Mouse (Mus musculus): ENCODE results near the gene Bcl7a. TPM values are rescaled to one million over a fixed set of nuclear protein-coding genes. Genes with fewer than 3 reads are reported as not detected.

Bcl7a gene
- polyA plus RNA-seq, 1 experiment from 2014 or later: 45.7 TPM

- Histone ChIP-seq H3K9ac (replicated peaks) (no peak overlapping the region), H3K27ac (no peak overlapping the region), H3K4me1 (replicated peaks) (peaks cover 43% of the 10 kb centered on the region), H3K4me3 (replicated peaks) (no peak overlapping the region), H3K9me3 (no peaks in the 10 kb centered on the region), H3K27me3 (no peaks in the 10 kb centered on the region), H3K36me3 (no peaks in the 10 kb centered on the region), H3K4me2 (no peak overlapping the region)
- no peak for ATAC-seq (ENCODE audit: insufficient number of reproducible peaks, insufficient read depth, low FRiP score, low TSS enrichment, low read depth)
- WGBS: 42% methylated on average over 7 of the region's 7 CpGs
These were observed 33.4 kb upstream of the Bcl7a start for GRCm38 (mm10) chr5:123310221-123310620.

GRCm38 (mm10) chr5:123313058-123313630 is 30.5 kb upstream of the Bcl7a start:
- no peak overlapping the region for H3K4me3 ChIP-seq (replicated peaks)
- no peaks in the 10 kb centered on the region for H3K36me3 ChIP-seq
- H3K4me1 ChIP-seq (replicated peaks): peaks cover 48% of the 10 kb centered on the region
- H3K27me3 ChIP-seq: no peaks in the 10 kb centered on the region
- H3K9ac ChIP-seq (replicated peaks): no peak overlapping the region
- H3K4me2 ChIP-seq: no peak overlapping the region
- no peak overlapping the region for H3K27ac ChIP-seq
- 63% methylated on average over 12 of the region's 12 CpGs for WGBS
- H3K9me3 ChIP-seq: no peaks in the 10 kb centered on the region
- no peak for ATAC-seq (ENCODE audit: insufficient number of reproducible peaks, insufficient read depth, low FRiP score, low TSS enrichment, low read depth)

- no peaks in the 10 kb centered on the region for H3K27me3 ChIP-seq
- H3K36me3 ChIP-seq: no peaks in the 10 kb centered on the region
- H3K9me3 ChIP-seq: no peaks in the 10 kb centered on the region
- peaks cover 50% of the 10 kb centered on the region for H3K4me1 ChIP-seq (replicated peaks)
- H3K4me2 ChIP-seq: no peak overlapping the region
- H3K9ac ChIP-seq (replicated peaks): no peak overlapping the region
- WGBS: 57% methylated on average over 11 of the region's 11 CpGs
- 0 out of 2 replicates have a peak overlapping the region, but pooled peaks have one; percentile 12 for H3K27ac ChIP-seq
- no peak overlapping the region for H3K4me3 ChIP-seq (replicated peaks)
- ATAC-seq (ENCODE audit: insufficient number of reproducible peaks, insufficient read depth, low FRiP score, low TSS enrichment, low read depth): no peak
These were observed 29.7 kb upstream of the Bcl7a start for GRCm38 (mm10) chr5:123313851-123314380.

GRCm38 (mm10) chr5:123315219-123315866 is 28.3 kb upstream of the Bcl7a start:
- no peaks in the 10 kb centered on the region for H3K9me3 ChIP-seq
- peak overlapping the region; percentile 32; the same call in 1 of the 2 replicates for H3K4me2 ChIP-seq
- H3K27me3 ChIP-seq: no peaks in the 10 kb centered on the region
- no peaks in the 10 kb centered on the region for H3K36me3 ChIP-seq
- H3K9ac ChIP-seq (replicated peaks): no peak overlapping the region
- H3K4me1 ChIP-seq (replicated peaks): peaks cover 42% of the 10 kb centered on the region
- H3K27ac ChIP-seq: peak overlapping the region; percentile 56; the same call in 1 of the 2 replicates
- peak; percentile 52 for ATAC-seq (ENCODE audit: insufficient number of reproducible peaks, insufficient read depth, low FRiP score, low TSS enrichment, low read depth)
- 18% methylated on average over 10 of the region's 10 CpGs for WGBS
- H3K4me3 ChIP-seq (replicated peaks): no peak overlapping the region

- H3K4me3 ChIP-seq (replicated peaks): peak overlapping the region; percentile 22
- peak overlapping the region; percentile 48 for H3K4me2 ChIP-seq
- H3K36me3 ChIP-seq: no peaks in the 10 kb centered on the region
- H3K27ac ChIP-seq: peak overlapping the region; percentile 50
- no peaks in the 10 kb centered on the region for H3K9me3 ChIP-seq
- WGBS: 7% methylated on average over 6 of the region's 6 CpGs
- H3K4me1 ChIP-seq (replicated peaks): peaks cover 36% of the 10 kb centered on the region
- no peak overlapping the region; the same call in 1 of the 2 replicates for H3K9ac ChIP-seq (replicated peaks)
- no peaks in the 10 kb centered on the region for H3K27me3 ChIP-seq
- ATAC-seq (ENCODE audit: insufficient number of reproducible peaks, insufficient read depth, low FRiP score, low TSS enrichment, low read depth): no peak
These were observed 25.6 kb upstream of the Bcl7a start for GRCm38 (mm10) chr5:123317992-123318391.

GRCm38 (mm10) chr5:123320136-123320535 is 23.5 kb upstream of the Bcl7a start:
- H3K4me2 ChIP-seq: no peak overlapping the region
- H3K36me3 ChIP-seq: no peaks in the 10 kb centered on the region
- 93% methylated on average over 3 of the region's 3 CpGs for WGBS
- no peaks in the 10 kb centered on the region for H3K9me3 ChIP-seq
- H3K4me1 ChIP-seq (replicated peaks): peaks cover 26% of the 10 kb centered on the region
- H3K9ac ChIP-seq (replicated peaks): no peak overlapping the region
- no peaks in the 10 kb centered on the region for H3K27me3 ChIP-seq
- ATAC-seq (ENCODE audit: insufficient number of reproducible peaks, insufficient read depth, low FRiP score, low TSS enrichment, low read depth): no peak
- H3K27ac ChIP-seq: no peak overlapping the region
- no peak overlapping the region for H3K4me3 ChIP-seq (replicated peaks)

GRCm38 (mm10) chr5:123324242-123324641 is 19.4 kb upstream of the Bcl7a start:
- H3K9ac ChIP-seq (replicated peaks): no peak overlapping the region
- H3K4me2 ChIP-seq: no peak overlapping the region
- no peaks in the 10 kb centered on the region for H3K9me3 ChIP-seq
- 57% methylated on average over 15 of the region's 15 CpGs for WGBS
- H3K36me3 ChIP-seq: no peaks in the 10 kb centered on the region
- H3K4me3 ChIP-seq (replicated peaks): no peak overlapping the region
- ATAC-seq (ENCODE audit: insufficient number of reproducible peaks, insufficient read depth, low FRiP score, low TSS enrichment, low read depth): no peak
- no peak overlapping the region for H3K27ac ChIP-seq
- H3K4me1 ChIP-seq (replicated peaks): peaks cover 16% of the 10 kb centered on the region; the same call in 1 of the 2 replicates
- no peaks in the 10 kb centered on the region for H3K27me3 ChIP-seq

GRCm38 (mm10) chr5:123326006-123326750 is 17.5 kb upstream of the Bcl7a start:
- Histone ChIP-seq H3K4me2 (no peak overlapping the region), H3K27ac (no peak overlapping the region; the same call in 1 of the 2 replicates), H3K36me3 (no peaks in the 10 kb centered on the region), H3K9ac (replicated peaks) (no peak overlapping the region), H3K9me3 (no peaks in the 10 kb centered on the region), H3K4me3 (replicated peaks) (no peak overlapping the region), H3K4me1 (replicated peaks) (peaks cover 16% of the 10 kb centered on the region; the same call in 1 of the 2 replicates), H3K27me3 (no peaks in the 10 kb centered on the region)
- WGBS: 71% methylated on average over 15 of the region's 15 CpGs
- no peak for ATAC-seq (ENCODE audit: insufficient number of reproducible peaks, insufficient read depth, low FRiP score, low TSS enrichment, low read depth)

GRCm38 (mm10) chr5:123326751-123327148 is 16.9 kb upstream of the Bcl7a start:
- ATAC-seq (ENCODE audit: insufficient number of reproducible peaks, insufficient read depth, low FRiP score, low TSS enrichment, low read depth): no peak
- H3K9me3 ChIP-seq: no peaks in the 10 kb centered on the region
- no peak overlapping the region; the same call in 1 of the 2 replicates for H3K27ac ChIP-seq
- no peaks in the 10 kb centered on the region for H3K27me3 ChIP-seq
- peaks cover 16% of the 10 kb centered on the region; the same call in 1 of the 2 replicates for H3K4me1 ChIP-seq (replicated peaks)
- H3K36me3 ChIP-seq: no peaks in the 10 kb centered on the region
- 79% methylated on average over 9 of the region's 9 CpGs for WGBS
- no peak overlapping the region for H3K4me3 ChIP-seq (replicated peaks)
- no peak overlapping the region for H3K4me2 ChIP-seq
- H3K9ac ChIP-seq (replicated peaks): no peak overlapping the region

- Histone ChIP-seq H3K36me3 (no peaks in the 10 kb centered on the region), H3K27ac (no peak overlapping the region), H3K9ac (replicated peaks) (no peak overlapping the region), H3K27me3 (no peaks in the 10 kb centered on the region), H3K4me3 (replicated peaks) (no peak overlapping the region), H3K9me3 (no peaks in the 10 kb centered on the region), H3K4me1 (replicated peaks) (peaks cover 16% of the 10 kb centered on the region; the same call in 1 of the 2 replicates), H3K4me2 (no peak overlapping the region)
- 80% methylated on average over 8 of the region's 8 CpGs for WGBS
- no peak for ATAC-seq (ENCODE audit: insufficient number of reproducible peaks, insufficient read depth, low FRiP score, low TSS enrichment, low read depth)
These were observed 15.9 kb upstream of the Bcl7a start for GRCm38 (mm10) chr5:123327686-123328085.

GRCm38 (mm10) chr5:123333566-123333965 is 10.1 kb upstream of the Bcl7a start:
- no peak for ATAC-seq (ENCODE audit: insufficient number of reproducible peaks, insufficient read depth, low FRiP score, low TSS enrichment, low read depth)
- Histone ChIP-seq H3K4me2 (no peak overlapping the region), H3K36me3 (no peaks in the 10 kb centered on the region), H3K4me1 (replicated peaks) (no peaks in the 10 kb centered on the region), H3K27ac (no peak overlapping the region), H3K9ac (replicated peaks) (no peak overlapping the region), H3K27me3 (no peaks in the 10 kb centered on the region), H3K9me3 (no peaks in the 10 kb centered on the region), H3K4me3 (replicated peaks) (no peak overlapping the region)
- WGBS: 82% methylated on average over 6 of the region's 6 CpGs

Data from limb, embryonic 12.5 days (tissue).